Mouse (Mus musculus) megakaryocyte, embryonic 14.5 days (primary cell): ENCODE measurements around the gene Spaca4.

ENCODE experiments used
- FLI1 ChIP-seq: IDR thresholded peaks from 2 replicates; pipeline ENCODE4 v1.6.1; 2012; ENCODE audit warnings: low read length, inconsistent platforms, mixed read lengths
- GATA1 ChIP-seq: IDR thresholded peaks from 3 replicates; pipeline ENCODE4 v1.6.1; 2012; ENCODE audit warnings: mixed read lengths, low read length, inconsistent platforms, borderline replicate concordance

- no peak for TF ChIP-seq GATA1
- no peak for TF ChIP-seq FLI1
Measured at GRCm38 (mm10) chr7:45703521-45704033, 22.0 kb downstream of the Spaca4 start.
